Mouse (Mus musculus) cortical plate, adult 2 months (tissue): ENCODE measurements around the gene Dapk2.

Source experiments
- CTCF ChIP-seq: fragments of 200-500 bp; IDR thresholded peaks from 2 replicates; pipeline ENCODE4 v1.5.1; 2011; ENCODE audit warnings: mild to moderate bottlenecking, control low read depth, low read length; ENCODE audit not compliant: insufficient read depth; ENCODE audit errors: extremely low read depth
- POLR2A ChIP-seq: fragments of 200-500 bp; IDR thresholded peaks from 2 replicates; pipeline ENCODE4 v1.6.1; 2011; ENCODE audit warnings: mild to moderate bottlenecking, low read length, control low read depth; ENCODE audit not compliant: insufficient read depth; ENCODE audit errors: extremely low read depth

DNA sequence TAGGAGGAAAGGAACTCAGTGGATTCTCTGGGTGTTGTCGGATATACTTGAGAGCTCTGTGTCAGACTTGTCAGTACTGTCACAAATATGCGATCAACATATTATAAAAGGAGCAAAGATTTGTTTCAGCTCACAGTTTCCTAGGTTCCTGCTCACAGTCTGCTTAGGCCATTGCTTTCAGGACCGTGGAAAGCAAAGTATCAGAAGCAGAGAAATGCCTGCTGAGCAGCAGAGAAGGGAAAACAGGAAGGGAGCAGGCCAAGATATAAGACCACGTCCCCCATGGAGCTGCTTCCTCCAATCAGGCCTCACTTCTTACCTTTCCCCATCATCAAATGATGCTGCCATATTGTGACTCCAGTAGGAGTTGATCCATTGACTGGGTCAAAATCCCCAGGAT, 140.8 kb downstream of the Dapk2 start:
- no peak for TF ChIP-seq CTCF
- TF ChIP-seq POLR2A: no peak
